Mouse (Mus musculus): Measurements from ENCODE around the gene Slit3. TPM values are rescaled to one million over a fixed set of nuclear protein-coding genes. Genes with fewer than 3 reads are reported as not detected.

The Slit3 gene
- total and polyA plus RNA-seq, 3 experiments: not detected

DNA sequence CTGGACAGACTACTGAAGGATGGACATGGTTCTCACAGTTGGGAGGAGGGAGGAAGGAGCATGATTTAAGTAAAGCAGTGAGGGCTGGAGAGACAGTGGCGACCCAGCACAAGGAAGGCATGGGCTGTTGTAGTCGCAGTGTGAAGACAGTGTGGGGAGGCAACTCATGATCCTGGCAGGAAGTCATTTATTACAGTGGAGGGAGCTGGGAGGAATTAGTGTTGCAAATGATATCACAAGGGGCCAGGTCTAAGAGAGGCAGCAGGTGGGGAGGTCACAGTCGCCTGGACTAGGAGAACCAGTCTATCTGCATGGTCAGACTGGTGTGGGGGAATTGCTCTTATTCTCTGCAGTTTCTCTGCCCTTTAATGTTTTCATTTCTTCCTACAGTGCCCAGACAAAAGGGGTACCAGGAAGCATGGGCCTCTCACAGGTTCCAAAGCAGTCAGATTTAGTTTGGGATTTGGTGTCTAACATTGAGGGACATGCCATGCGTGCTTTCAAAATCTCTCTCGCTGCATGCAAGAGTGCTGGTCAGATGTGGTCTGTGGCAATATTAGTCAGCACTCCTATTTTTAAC is 194.5 kb downstream of the Slit3 start:
- TF ChIP-seq USF1 (IDR thresholded peaks at IDR 0.05; ENCODE audit: low read depth, low read length): no peak
- TF ChIP-seq EP300 (IDR thresholded peaks at IDR 0.05; ENCODE audit: low read depth in 1 of 2, low read length in 2 of 2): no peak
- TF ChIP-seq CHD1 (IDR thresholded peaks at IDR 0.05; ENCODE audit: low read depth, low read length): no peak
- no peak for TF ChIP-seq CTCF (IDR thresholded peaks at IDR 0.05 in 2 of 3, conservative IDR thresholded peaks at IDR 0.05 in 1 of 3; ENCODE audit: control insufficient read depth in 1 of 3, insufficient read depth in 1 of 3, low read depth in 2 of 3, low read length in 3 of 3, poor library complexity in 1 of 3, severe bottlenecking in 1 of 3)
- TF ChIP-seq SIN3A (IDR thresholded peaks at IDR 0.05; ENCODE audit: low read length): no peak
- no peak for TF ChIP-seq HCFC1 (IDR thresholded peaks at IDR 0.05; ENCODE audit: low read depth, low read length)
- no peak for TF ChIP-seq BHLHE40 (IDR thresholded peaks at IDR 0.05; ENCODE audit: borderline replicate concordance, low read depth, low read length)
- no peak for TF ChIP-seq ZC3H11A (IDR thresholded peaks at IDR 0.05; ENCODE audit: low read depth, low read length)
- TF ChIP-seq MAX (IDR thresholded peaks at IDR 0.05; ENCODE audit: low read length): no peak
- TF ChIP-seq RCOR1 (IDR thresholded peaks at IDR 0.05; ENCODE audit: low read depth, low read length): no peak
- TF ChIP-seq TCF12 (IDR thresholded peaks at IDR 0.05; ENCODE audit: low read depth, low read length): no peak
- TF ChIP-seq ELF1 (IDR thresholded peaks at IDR 0.05; ENCODE audit: low read depth, low read length): no peak
- no peak for TF ChIP-seq POLR2A (IDR thresholded peaks at IDR 0.05; ENCODE audit: control insufficient read depth in 1 of 2, insufficient read depth in 1 of 2, low read depth in 1 of 2, low read length in 2 of 2, poor library complexity in 1 of 2)
- no peak for TF ChIP-seq ZNF384 (IDR thresholded peaks at IDR 0.05; ENCODE audit: low read depth, low read length)
- no peak for TF ChIP-seq ETS1 (IDR thresholded peaks at IDR 0.05; ENCODE audit: low read depth, low read length)
- TF ChIP-seq USF2 (IDR thresholded peaks at IDR 0.05; ENCODE audit: borderline replicate concordance in 1 of 2, insufficient read depth in 1 of 2, low read depth in 1 of 2, low read length in 2 of 2): no peak
- no peak for TF ChIP-seq MYB (IDR thresholded peaks at IDR 0.05; ENCODE audit: low read depth, low read length)
- TF ChIP-seq CHD2 (IDR thresholded peaks at IDR 0.05; ENCODE audit: low read length): no peak
- TF ChIP-seq MAFK (IDR thresholded peaks at IDR 0.05; ENCODE audit: borderline replicate concordance, low read depth, low read length): no peak
- H3K9me3 ChIP-seq (replicated peaks; ENCODE audit: insufficient read depth, low read length): no peaks in the 10 kb centered on the region
- no peaks in the 10 kb centered on the region for H3K36me3 ChIP-seq (ENCODE audit: control insufficient read depth in 1 of 2, insufficient read depth in 2 of 2, low read length in 2 of 2)
- H3K27me3 ChIP-seq (ENCODE audit: control insufficient read depth in 1 of 2, insufficient read depth in 2 of 2, low read length in 2 of 2): no peaks in the 10 kb centered on the region
- H3K4me1 ChIP-seq (ENCODE audit: control insufficient read depth in 1 of 2, insufficient read depth in 2 of 2, low read length in 2 of 2): no peaks in the 10 kb centered on the region
- H3K79me2 ChIP-seq (ENCODE audit: control insufficient read depth, insufficient read depth, low read length, poor library complexity): no peaks in the 10 kb centered on the region
- H3K4me3 ChIP-seq (ENCODE audit: control insufficient read depth in 1 of 2, insufficient read depth in 1 of 2, low read depth in 2 of 2, low read length in 2 of 2): no peak overlapping the region
- no peak for DNase-seq (ENCODE audit: low read depth, low spot score)
- H3K27ac ChIP-seq (ENCODE audit: control insufficient read depth, low read depth, low read length): no peak overlapping the region
- H3K9ac ChIP-seq (ENCODE audit: control insufficient read depth, low read depth, low read length, poor library complexity, severe bottlenecking): no peak overlapping the region

DNA sequence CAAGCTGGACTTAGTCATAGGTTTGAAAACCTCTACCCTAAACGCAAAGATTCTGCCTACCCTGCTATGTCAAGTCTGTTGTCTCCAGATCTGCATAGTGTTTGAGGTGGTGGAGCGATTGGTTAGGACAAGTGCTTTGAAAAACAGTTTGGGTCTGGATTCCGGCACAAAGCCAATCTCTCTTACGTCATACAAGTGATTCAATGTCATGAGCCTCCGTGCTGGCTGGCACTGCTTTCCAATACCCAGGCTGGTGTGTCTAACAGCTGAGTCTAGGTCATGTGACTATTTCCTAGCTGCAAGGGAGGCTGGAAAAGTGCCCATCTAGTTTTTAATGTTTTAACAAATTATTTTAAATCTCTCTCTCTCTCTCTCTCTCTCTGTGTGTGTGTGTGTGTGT is 196.2 kb downstream of the Slit3 start:
- Histone ChIP-seq H3K9ac (ENCODE audit: control insufficient read depth, low read depth, low read length, poor library complexity, severe bottlenecking) (no peak overlapping the region), H3K79me2 (ENCODE audit: control insufficient read depth, insufficient read depth, low read length, poor library complexity) (no peaks in the 10 kb centered on the region), H3K4me1 (ENCODE audit: control insufficient read depth in 1 of 2, insufficient read depth in 2 of 2, low read length in 2 of 2) (no peaks in the 10 kb centered on the region), H3K36me3 (ENCODE audit: control insufficient read depth in 1 of 2, insufficient read depth in 2 of 2, low read length in 2 of 2) (no peaks in the 10 kb centered on the region), H3K9me3 (replicated peaks; ENCODE audit: insufficient read depth, low read length) (no peaks in the 10 kb centered on the region), H3K27ac (ENCODE audit: control insufficient read depth, low read depth, low read length) (no peak overlapping the region), H3K27me3 (ENCODE audit: control insufficient read depth in 1 of 2, insufficient read depth in 2 of 2, low read length in 2 of 2) (no peaks in the 10 kb centered on the region), H3K4me3 (ENCODE audit: control insufficient read depth in 1 of 2, insufficient read depth in 1 of 2, low read depth in 2 of 2, low read length in 2 of 2) (no peak overlapping the region)
- no peak for DNase-seq (ENCODE audit: low read depth, low spot score)
- TF ChIP-seq ZKSCAN1 (IDR thresholded peaks at IDR 0.05; ENCODE audit: low read depth, low read length) (no peak), CTCF (IDR thresholded peaks at IDR 0.05 in 2 of 3, conservative IDR thresholded peaks at IDR 0.05 in 1 of 3; ENCODE audit: control insufficient read depth in 1 of 3, insufficient read depth in 1 of 3, low read depth in 2 of 3, low read length in 3 of 3, poor library complexity in 1 of 3, severe bottlenecking in 1 of 3) (no peak), NELFE (IDR thresholded peaks at IDR 0.05; ENCODE audit: low read depth, low read length) (no peak), BHLHE40 (IDR thresholded peaks at IDR 0.05; ENCODE audit: borderline replicate concordance, low read depth, low read length) (no peak), ZMIZ1 (IDR thresholded peaks at IDR 0.05; ENCODE audit: low read depth, low read length) (no peak), UBTF (IDR thresholded peaks at IDR 0.05; ENCODE audit: borderline replicate concordance, insufficient read depth, low read depth, low read length) (no peak), TAL1 (IDR thresholded peaks at IDR 0.05; ENCODE audit: low read length) (no peak), MEF2A (IDR thresholded peaks at IDR 0.05; ENCODE audit: extremely low read depth, insufficient replicate concordance, low read depth, low read length, poor library complexity, severe bottlenecking) (no peak), MYB (IDR thresholded peaks at IDR 0.05; ENCODE audit: low read depth, low read length) (no peak), EP300 (IDR thresholded peaks at IDR 0.05; ENCODE audit: low read depth in 1 of 2, low read length in 2 of 2) (no peak), CHD2 (IDR thresholded peaks at IDR 0.05; ENCODE audit: low read length) (no peak), RCOR1 (IDR thresholded peaks at IDR 0.05; ENCODE audit: low read depth, low read length) (no peak), NRF1 (IDR thresholded peaks at IDR 0.05; ENCODE audit: insufficient read depth, low read depth, low read length, poor library complexity, severe bottlenecking) (no peak)

Measured in MEL (cell line).